Mouse (Mus musculus) E14TG2a.4 (cell line): Measurements from ENCODE around the gene Prex1.

ENCODE experiments used
- CTCF ChIP-seq: conservative IDR thresholded peaks from 2 replicates; pipeline ENCODE4 v1.5.1; 2014; ENCODE audit warnings: low read length
- NANOG ChIP-seq: IDR thresholded peaks from 2 replicates; pipeline ENCODE4 v1.6.1; 2014; ENCODE audit warnings: borderline replicate concordance, low read length, mixed read lengths
- POU5F1 ChIP-seq: IDR thresholded peaks from 2 replicates; pipeline ENCODE4 v1.6.1; 2014; ENCODE audit warnings: low read length, borderline replicate concordance

DNA sequence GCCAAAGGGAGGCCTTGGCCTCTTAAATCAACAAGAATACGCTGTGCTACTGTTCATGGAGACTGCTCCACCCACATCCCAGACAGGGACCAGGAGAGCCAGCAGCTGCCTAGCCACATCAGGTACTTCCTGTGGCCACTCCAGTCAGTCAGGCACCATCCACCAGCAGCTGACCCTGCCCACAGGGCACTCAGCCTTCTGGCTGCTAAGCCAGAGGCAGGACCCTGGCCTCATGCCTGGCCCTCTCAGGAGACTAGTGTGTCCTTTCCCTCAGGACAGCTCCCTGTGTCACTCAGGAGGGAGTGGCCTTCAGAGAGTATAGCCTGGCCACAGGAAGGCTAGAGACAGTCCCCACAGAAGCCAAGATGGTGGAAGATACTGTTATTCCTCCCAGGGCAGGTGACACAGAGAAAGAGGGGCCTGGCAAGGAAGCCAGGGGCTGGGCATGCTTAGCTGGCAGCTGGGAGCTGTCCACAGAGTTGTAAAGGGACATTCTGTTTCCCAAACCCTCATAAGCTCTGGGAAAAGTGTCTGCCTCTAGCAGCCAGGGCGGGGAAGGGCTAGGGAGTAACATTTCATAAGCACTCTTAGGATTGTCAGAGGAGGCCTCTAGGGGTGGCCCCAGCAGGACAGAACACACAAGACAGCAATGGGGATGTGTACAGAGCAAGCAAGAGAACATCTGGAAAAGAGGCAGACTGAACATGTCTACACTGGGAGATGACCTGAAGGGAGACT, 98.1 kb downstream of the Prex1 start:
- TF ChIP-seq CTCF = no peak
- no peak for TF ChIP-seq POU5F1
- no peak for TF ChIP-seq NANOG
